Mouse (Mus musculus): ENCODE results near the gene Lix1l. TPM values are rescaled to one million over a fixed set of nuclear protein-coding genes. Genes with fewer than 3 reads are reported as not detected.

Lix1l gene
- polyA plus RNA-seq, 1 experiment from 2014 or later = 6.7 TPM

GRCm38 (mm10) chr3:96566661-96567450 is 34.1 kb upstream of the Lix1l start:
- H3K27me3 ChIP-seq (ENCODE audit: control insufficient read depth, insufficient read depth, low read length) = no peaks in the 10 kb centered on the region
- H3K36me3 ChIP-seq (ENCODE audit: control insufficient read depth, insufficient read depth, low read length) = peaks cover 2% of the 10 kb centered on the region; the same call in 1 of the 2 replicates
- no peak overlapping the region for H3K4me2 ChIP-seq (ENCODE audit: low read length)
- no peak overlapping the region for H3K9ac ChIP-seq (ENCODE audit: low read length)
- peaks cover 29 to 37% of the 10 kb centered on the region in 2 experiments for H3K4me1 ChIP-seq (ENCODE audit: control insufficient read depth in 2 of 2, insufficient read depth in 2 of 2, low read length in 2 of 2)
- no peak overlapping the region for H3K4me3 ChIP-seq (ENCODE audit: control insufficient read depth in 1 of 2, insufficient read depth in 1 of 2, low read depth in 1 of 2, low read length in 2 of 2)
- no peak for ATAC-seq (ENCODE audit: insufficient number of reproducible peaks, insufficient read depth, low FRiP score, low read depth)
- 79% methylated on average over 8 of the region's 8 CpGs for whole genome bisulfite sequencing
- H3K9me3 ChIP-seq (ENCODE audit: control insufficient read depth, low read length) = no peaks in the 10 kb centered on the region
- H3K27ac ChIP-seq (replicated peaks in 1 of 2; ENCODE audit: control insufficient read depth in 1 of 2, insufficient read depth in 1 of 2, low read depth in 2 of 2, low read length in 2 of 2) = 0 out of 4 replicates have a peak overlapping the region, but pooled peaks of 1 of the 2 experiments have one; percentile 35

DNA sequence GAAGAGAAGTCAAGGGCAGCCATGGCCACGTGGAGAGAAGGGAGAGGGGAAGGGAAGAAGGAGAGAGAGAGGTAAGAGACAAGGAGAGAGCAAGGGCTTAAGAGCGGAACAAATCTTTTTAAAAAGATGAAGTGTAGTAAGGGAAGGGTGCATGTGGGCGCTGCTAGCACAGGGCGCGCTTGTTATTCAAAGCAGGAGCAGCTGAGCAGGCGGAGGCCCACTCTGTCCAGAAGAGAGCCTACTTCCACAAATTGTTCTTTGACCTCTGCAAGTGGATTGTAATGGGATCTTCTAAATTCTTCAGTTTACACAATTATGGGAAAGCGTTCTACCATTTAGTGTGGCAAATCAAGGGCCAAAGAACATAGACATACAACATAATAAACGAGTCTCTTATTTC is 32.3 kb upstream of the Lix1l start:
- peak overlapping the region in 1 of 2 experiments; percentile 42; a peak in 1 of 4 replicates for H3K27ac ChIP-seq (replicated peaks in 1 of 2; ENCODE audit: control insufficient read depth in 1 of 2, insufficient read depth in 1 of 2, low read depth in 2 of 2, low read length in 2 of 2)
- no peak overlapping the region for H3K4me3 ChIP-seq (ENCODE audit: control insufficient read depth in 1 of 2, insufficient read depth in 1 of 2, low read depth in 1 of 2, low read length in 2 of 2)
- peaks cover 30 to 49% of the 10 kb centered on the region in 2 experiments for H3K4me1 ChIP-seq (ENCODE audit: control insufficient read depth in 2 of 2, insufficient read depth in 2 of 2, low read length in 2 of 2)
- no peak overlapping the region for H3K4me2 ChIP-seq (ENCODE audit: low read length)
- no peak for ATAC-seq (ENCODE audit: insufficient number of reproducible peaks, insufficient read depth, low FRiP score, low read depth)
- H3K36me3 ChIP-seq (ENCODE audit: control insufficient read depth, insufficient read depth, low read length) = no peaks in the 10 kb centered on the region
- H3K9ac ChIP-seq (ENCODE audit: low read length) = no peak overlapping the region
- H3K27me3 ChIP-seq (ENCODE audit: control insufficient read depth, insufficient read depth, low read length) = no peaks in the 10 kb centered on the region
- 74% methylated on average over 8 of the region's 8 CpGs for WGBS
- no peaks in the 10 kb centered on the region for H3K9me3 ChIP-seq (ENCODE audit: control insufficient read depth, low read length)

DNA sequence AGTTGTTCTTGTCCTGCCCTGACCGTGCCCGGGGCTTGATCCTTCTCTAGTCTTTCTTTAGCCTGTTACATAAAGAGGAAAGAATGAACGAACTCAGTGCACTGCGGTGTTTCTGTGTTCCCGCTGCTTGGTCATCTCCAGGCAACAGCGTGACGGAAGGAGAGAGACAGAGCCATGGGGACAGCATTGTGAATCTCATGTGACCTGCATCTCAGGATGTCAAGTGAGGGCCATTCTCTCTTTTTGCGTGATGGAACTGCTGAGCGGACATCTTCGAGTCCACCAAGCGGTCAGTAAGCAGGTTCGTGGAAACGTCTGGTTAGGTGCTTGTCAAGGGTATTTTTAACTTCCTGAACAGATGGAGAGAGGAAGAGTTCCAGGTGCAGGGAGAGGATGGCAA is 31.4 kb upstream of the Lix1l start:
- Histone ChIP-seq H3K9ac (ENCODE audit: low read length) (no peak overlapping the region), H3K9me3 (ENCODE audit: control insufficient read depth, low read length) (no peaks in the 10 kb centered on the region), H3K27me3 (ENCODE audit: control insufficient read depth, insufficient read depth, low read length) (no peaks in the 10 kb centered on the region), H3K4me1 (ENCODE audit: control insufficient read depth in 2 of 2, insufficient read depth in 2 of 2, low read length in 2 of 2) (peaks cover 29 to 49% of the 10 kb centered on the region in 2 experiments), H3K4me3 (ENCODE audit: control insufficient read depth in 1 of 2, insufficient read depth in 1 of 2, low read depth in 1 of 2, low read length in 2 of 2) (no peak overlapping the region), H3K4me2 (ENCODE audit: low read length) (peak overlapping the region; percentile 18; the same call in 1 of the 2 replicates), H3K27ac (replicated peaks in 1 of 2; ENCODE audit: control insufficient read depth in 1 of 2, insufficient read depth in 1 of 2, low read depth in 2 of 2, low read length in 2 of 2) (peak overlapping the region in 1 of 2 experiments; percentile 46; a peak in 1 of 4 replicates), H3K36me3 (ENCODE audit: control insufficient read depth, insufficient read depth, low read length) (no peaks in the 10 kb centered on the region)
- WGBS = 58% methylated on average over 13 of the region's 13 CpGs
- ATAC-seq (ENCODE audit: insufficient number of reproducible peaks, insufficient read depth, low FRiP score, low read depth) = no peak

DNA sequence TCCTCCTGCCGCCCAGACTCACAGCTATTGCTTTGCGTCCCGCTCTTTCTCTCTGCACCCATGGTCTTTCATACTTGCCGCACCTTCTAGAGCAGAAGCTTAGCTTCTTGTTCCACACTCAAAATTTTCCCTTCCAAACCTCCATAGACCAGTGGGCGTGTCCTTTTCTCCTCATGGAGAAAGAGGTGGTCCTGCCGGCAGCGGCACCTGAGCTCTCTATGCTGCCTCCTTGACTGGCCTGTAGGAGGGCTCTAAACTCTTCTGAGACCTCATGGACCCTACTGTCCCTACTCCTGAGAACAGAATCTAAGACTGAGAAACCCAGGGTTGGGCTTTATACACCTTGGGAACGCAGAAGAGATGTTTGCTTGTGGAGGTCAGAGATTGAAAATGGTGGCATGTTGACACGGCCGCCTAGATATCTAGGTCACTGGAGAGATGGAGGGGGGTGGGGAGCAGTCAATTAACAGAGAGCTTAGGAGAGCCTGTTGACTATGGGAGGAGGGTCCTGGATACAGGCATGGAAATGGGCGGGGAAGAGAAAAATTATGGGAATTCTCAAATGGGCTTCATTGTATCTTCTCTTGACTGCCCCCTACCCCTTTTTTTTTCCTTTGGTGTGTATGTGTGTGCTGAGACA is 30.9 kb upstream of the Lix1l start:
- Histone ChIP-seq H3K4me2 (ENCODE audit: low read length) (peak overlapping the region; percentile 18; the same call in 1 of the 2 replicates), H3K4me3 (ENCODE audit: control insufficient read depth in 1 of 2, insufficient read depth in 1 of 2, low read depth in 1 of 2, low read length in 2 of 2) (no peak overlapping the region), H3K27ac (replicated peaks in 1 of 2; ENCODE audit: control insufficient read depth in 1 of 2, insufficient read depth in 1 of 2, low read depth in 2 of 2, low read length in 2 of 2) (0 out of 4 replicates have a peak overlapping the region, but pooled peaks of 1 of the 2 experiments have one; percentile 10), H3K9ac (ENCODE audit: low read length) (no peak overlapping the region), H3K4me1 (ENCODE audit: control insufficient read depth in 2 of 2, insufficient read depth in 2 of 2, low read length in 2 of 2) (peaks cover 26 to 50% of the 10 kb centered on the region in 2 experiments), H3K36me3 (ENCODE audit: control insufficient read depth, insufficient read depth, low read length) (no peaks in the 10 kb centered on the region), H3K27me3 (ENCODE audit: control insufficient read depth, insufficient read depth, low read length) (no peaks in the 10 kb centered on the region), H3K9me3 (ENCODE audit: control insufficient read depth, low read length) (no peaks in the 10 kb centered on the region)
- no peak for ATAC-seq (ENCODE audit: insufficient number of reproducible peaks, insufficient read depth, low FRiP score, low read depth)
- WGBS = 78% methylated on average over 11 of the region's 11 CpGs

DNA sequence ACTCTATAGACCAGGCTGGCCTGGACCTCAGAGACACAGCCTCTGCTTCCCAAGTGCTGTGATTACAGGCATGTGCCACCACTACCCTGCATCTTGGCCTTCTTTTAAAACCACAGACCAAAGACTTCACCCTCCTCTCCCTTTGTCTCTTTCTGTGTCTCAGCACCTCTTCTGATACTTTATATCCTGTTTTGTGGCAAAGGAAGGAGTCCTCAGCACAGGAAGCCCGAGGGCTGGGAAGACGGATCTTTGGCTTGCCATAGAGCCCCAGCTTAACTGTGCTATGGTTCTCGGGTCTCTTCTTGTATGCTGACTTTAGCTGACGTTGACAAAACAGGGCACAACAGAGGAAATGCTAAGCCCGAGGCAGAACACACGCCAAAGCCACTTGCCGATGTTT is 30.3 kb upstream of the Lix1l start:
- H3K9ac ChIP-seq (ENCODE audit: low read length) = no peak overlapping the region
- no peaks in the 10 kb centered on the region for H3K27me3 ChIP-seq (ENCODE audit: control insufficient read depth, insufficient read depth, low read length)
- 65% methylated on average over 7 of the region's 7 CpGs for WGBS
- H3K4me3 ChIP-seq (ENCODE audit: control insufficient read depth in 1 of 2, insufficient read depth in 1 of 2, low read depth in 1 of 2, low read length in 2 of 2) = no peak overlapping the region
- no peak for ATAC-seq (ENCODE audit: insufficient number of reproducible peaks, insufficient read depth, low FRiP score, low read depth)
- no peaks in the 10 kb centered on the region for H3K36me3 ChIP-seq (ENCODE audit: control insufficient read depth, insufficient read depth, low read length)
- H3K4me1 ChIP-seq (ENCODE audit: control insufficient read depth in 2 of 2, insufficient read depth in 2 of 2, low read length in 2 of 2) = peaks cover 30 to 56% of the 10 kb centered on the region in 2 experiments
- H3K27ac ChIP-seq (replicated peaks in 1 of 2; ENCODE audit: control insufficient read depth in 1 of 2, insufficient read depth in 1 of 2, low read depth in 2 of 2, low read length in 2 of 2) = peak overlapping the region; percentile 10 to 18; a peak in 1 of 4 replicates
- H3K4me2 ChIP-seq (ENCODE audit: low read length) = no peak overlapping the region
- H3K9me3 ChIP-seq (ENCODE audit: control insufficient read depth, low read length) = no peaks in the 10 kb centered on the region

- H3K9ac ChIP-seq (ENCODE audit: low read length) = no peak overlapping the region
- ATAC-seq (ENCODE audit: insufficient number of reproducible peaks, insufficient read depth, low FRiP score, low read depth) = no peak
- H3K27ac ChIP-seq (replicated peaks in 1 of 2; ENCODE audit: control insufficient read depth in 1 of 2, insufficient read depth in 1 of 2, low read depth in 2 of 2, low read length in 2 of 2) = peak overlapping the region in 1 of 2 experiments; percentile 68; a peak in 3 of 4 replicates
- WGBS = 77% methylated on average over 2 of the region's 2 CpGs
- H3K4me1 ChIP-seq (ENCODE audit: control insufficient read depth in 2 of 2, insufficient read depth in 2 of 2, low read length in 2 of 2) = peaks cover 36 to 63% of the 10 kb centered on the region in 2 experiments
- H3K27me3 ChIP-seq (ENCODE audit: control insufficient read depth, insufficient read depth, low read length) = no peaks in the 10 kb centered on the region
- no peak overlapping the region for H3K4me3 ChIP-seq (ENCODE audit: control insufficient read depth in 1 of 2, insufficient read depth in 1 of 2, low read depth in 1 of 2, low read length in 2 of 2)
- H3K36me3 ChIP-seq (ENCODE audit: control insufficient read depth, insufficient read depth, low read length) = no peaks in the 10 kb centered on the region
- H3K4me2 ChIP-seq (ENCODE audit: low read length) = no peak overlapping the region
- H3K9me3 ChIP-seq (ENCODE audit: control insufficient read depth, low read length) = no peaks in the 10 kb centered on the region
Observed at GRCm38 (mm10) chr3:96571336-96571735, 29.6 kb upstream of the Lix1l start.

DNA sequence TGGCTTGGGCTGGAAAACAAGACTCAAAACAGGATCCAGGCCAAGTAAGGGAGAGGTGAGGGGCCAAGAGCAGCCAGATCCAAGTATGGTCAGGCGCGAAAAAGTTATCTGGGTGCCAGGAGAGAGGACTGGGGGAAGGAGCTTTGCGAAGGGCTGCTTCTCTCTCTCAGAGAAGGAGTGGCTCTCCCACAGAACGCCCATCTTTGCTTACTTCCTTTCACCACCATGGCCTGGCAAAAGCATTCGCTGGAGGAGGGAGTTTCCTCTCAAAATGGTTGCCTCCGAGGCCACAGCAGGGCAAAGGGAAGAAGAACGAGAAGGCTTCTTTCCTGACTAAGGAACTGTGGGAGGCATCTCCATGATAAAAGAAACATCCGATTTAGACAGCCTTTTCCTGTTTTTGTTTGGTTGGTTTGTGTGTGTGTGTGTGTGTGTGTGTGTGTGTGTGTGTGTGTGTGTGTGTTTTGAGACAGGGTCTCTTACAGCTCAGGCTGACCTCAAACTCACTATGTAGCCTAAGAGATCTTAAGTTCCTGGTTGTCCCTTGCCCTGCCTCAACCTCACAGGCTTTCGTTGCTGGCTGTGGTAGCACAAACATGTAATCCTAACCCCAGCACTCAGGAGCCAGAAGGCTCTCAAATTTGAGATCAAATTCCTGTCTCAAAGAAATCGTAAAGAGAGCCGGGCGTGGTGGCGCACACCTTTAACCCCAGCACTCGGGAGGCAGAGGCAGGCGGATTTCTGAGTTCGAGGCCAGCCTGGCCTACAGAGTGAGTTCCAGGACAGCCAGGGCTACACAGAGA is 28.9 kb upstream of the Lix1l start:
- no peak overlapping the region for H3K4me3 ChIP-seq (ENCODE audit: control insufficient read depth in 1 of 2, insufficient read depth in 1 of 2, low read depth in 1 of 2, low read length in 2 of 2)
- no peak overlapping the region for H3K4me2 ChIP-seq (ENCODE audit: low read length)
- ATAC-seq (ENCODE audit: insufficient number of reproducible peaks, insufficient read depth, low FRiP score, low read depth) = no peak
- H3K27me3 ChIP-seq (ENCODE audit: control insufficient read depth, insufficient read depth, low read length) = no peaks in the 10 kb centered on the region
- peaks cover 40 to 64% of the 10 kb centered on the region in 2 experiments for H3K4me1 ChIP-seq (ENCODE audit: control insufficient read depth in 2 of 2, insufficient read depth in 2 of 2, low read length in 2 of 2)
- H3K27ac ChIP-seq (replicated peaks in 1 of 2; ENCODE audit: control insufficient read depth in 1 of 2, insufficient read depth in 1 of 2, low read depth in 2 of 2, low read length in 2 of 2) = peak overlapping the region; percentile 61 to 68
- H3K9me3 ChIP-seq (ENCODE audit: control insufficient read depth, low read length) = no peaks in the 10 kb centered on the region
- WGBS = 61% methylated on average over 16 of the region's 16 CpGs
- H3K36me3 ChIP-seq (ENCODE audit: control insufficient read depth, insufficient read depth, low read length) = no peaks in the 10 kb centered on the region
- H3K9ac ChIP-seq (ENCODE audit: low read length) = no peak overlapping the region; the same call in 1 of the 2 replicates

Measured in heart, embryonic 14.5 days (tissue).